Mouse (Mus musculus): Measurements from ENCODE around the gene Sesn2. TPM values are rescaled to one million over a fixed set of nuclear protein-coding genes. Genes with fewer than 3 reads are reported as not detected.

Sesn2 gene
- polyA plus RNA-seq, 1 experiment from 2014 or later = 10.1 TPM

- H3K27ac ChIP-seq = no peak overlapping the region
- 84% methylated on average over 4 of the region's 4 CpGs for WGBS
- no peak for DNase-seq (ENCODE audit: low spot score)
Observed at GRCm38 (mm10) chr4:132529344-132529743, 19.0 kb upstream of the Sesn2 start.

GRCm38 (mm10) chr4:132527917-132528522 lies 17.7 kb upstream of the Sesn2 start:
- Histone ChIP-seq H3K27ac (no peak overlapping the region), H3K9me3 (no peaks in the 10 kb centered on the region), H3K4me1 (peaks cover 18% of the 10 kb centered on the region), H3K4me3 (no peak overlapping the region), H3K36me3 (peaks cover 23% of the 10 kb centered on the region), H3K27me3 (ENCODE audit: insufficient read depth, poor library complexity, severe bottlenecking) (no peaks in the 10 kb centered on the region)
- DNase-seq (ENCODE audit: low spot score) = no peak
- 90% methylated on average over 8 of the region's 8 CpGs for WGBS

More at GRCm38 (mm10) chr4:132529344-132529743, 19.0 kb upstream of the Sesn2 start:
- peaks cover 23% of the 10 kb centered on the region for H3K36me3 ChIP-seq
- H3K27me3 ChIP-seq (ENCODE audit: insufficient read depth, poor library complexity, severe bottlenecking) = no peaks in the 10 kb centered on the region
- H3K4me3 ChIP-seq = no peak overlapping the region
- H3K4me1 ChIP-seq = peaks cover 21% of the 10 kb centered on the region
- H3K9me3 ChIP-seq = no peaks in the 10 kb centered on the region

GRCm38 (mm10) chr4:132526678-132527077 lies 16.4 kb upstream of the Sesn2 start:
- DNase-seq (ENCODE audit: low spot score) = no peak
- H3K36me3 ChIP-seq = peaks cover 22% of the 10 kb centered on the region
- H3K4me3 ChIP-seq = no peak overlapping the region
- H3K9me3 ChIP-seq = no peaks in the 10 kb centered on the region
- no peak overlapping the region for H3K27ac ChIP-seq
- 43% methylated on average over 2 of the region's 2 CpGs for WGBS
- no peaks in the 10 kb centered on the region for H3K27me3 ChIP-seq (ENCODE audit: insufficient read depth, poor library complexity, severe bottlenecking)
- peaks cover 9% of the 10 kb centered on the region for H3K4me1 ChIP-seq

- H3K27me3 ChIP-seq (ENCODE audit: insufficient read depth, poor library complexity, severe bottlenecking) = no peaks in the 10 kb centered on the region
- no peaks in the 10 kb centered on the region for H3K9me3 ChIP-seq
- WGBS = 45% methylated on average over 6 of the region's 6 CpGs
- peaks cover 6% of the 10 kb centered on the region for H3K36me3 ChIP-seq
- no peak for DNase-seq (ENCODE audit: low spot score)
- peak overlapping the region; percentile 59; the same call in 1 of the 2 replicates for H3K27ac ChIP-seq
- H3K4me3 ChIP-seq = no peak overlapping the region
- peaks cover 9% of the 10 kb centered on the region for H3K4me1 ChIP-seq
Observed at GRCm38 (mm10) chr4:132524808-132525207, 14.5 kb upstream of the Sesn2 start.

- Histone ChIP-seq H3K36me3 (peaks cover 2% of the 10 kb centered on the region), H3K4me1 (peaks cover 9% of the 10 kb centered on the region), H3K9me3 (no peaks in the 10 kb centered on the region), H3K27me3 (ENCODE audit: insufficient read depth, poor library complexity, severe bottlenecking) (no peaks in the 10 kb centered on the region), H3K27ac (peak overlapping the region; percentile 59), H3K4me3 (no peak overlapping the region)
- no peak for DNase-seq (ENCODE audit: low spot score)
- 24% methylated on average over 11 of the region's 11 CpGs for WGBS
Observed at GRCm38 (mm10) chr4:132524321-132524741, 14.0 kb upstream of the Sesn2 start.

GRCm38 (mm10) chr4:132519188-132519587 lies 8.9 kb upstream of the Sesn2 start:
- peaks cover 5% of the 10 kb centered on the region for H3K4me1 ChIP-seq
- no peak overlapping the region for H3K4me3 ChIP-seq
- no peak for DNase-seq (ENCODE audit: low spot score)
- no peak overlapping the region for H3K27ac ChIP-seq
- WGBS = 90% methylated on average over 3 of the region's 3 CpGs
- no peaks in the 10 kb centered on the region for H3K9me3 ChIP-seq
- no peaks in the 10 kb centered on the region for H3K36me3 ChIP-seq
- H3K27me3 ChIP-seq (ENCODE audit: insufficient read depth, poor library complexity, severe bottlenecking) = no peaks in the 10 kb centered on the region

- H3K36me3 ChIP-seq = no peaks in the 10 kb centered on the region
- peaks cover 12% of the 10 kb centered on the region for H3K4me1 ChIP-seq
- DNase-seq (ENCODE audit: low spot score) = no peak
- H3K27ac ChIP-seq = no peak overlapping the region
- H3K4me3 ChIP-seq = no peak overlapping the region
- H3K27me3 ChIP-seq (ENCODE audit: insufficient read depth, poor library complexity, severe bottlenecking) = no peaks in the 10 kb centered on the region
- no peaks in the 10 kb centered on the region for H3K9me3 ChIP-seq
- 80% methylated on average over 8 of the region's 8 CpGs for WGBS
Observed at GRCm38 (mm10) chr4:132518066-132518465, 7.8 kb upstream of the Sesn2 start.

- peak overlapping the region; percentile 76 for H3K27ac ChIP-seq
- no peaks in the 10 kb centered on the region for H3K27me3 ChIP-seq (ENCODE audit: insufficient read depth, poor library complexity, severe bottlenecking)
- peaks cover 14% of the 10 kb centered on the region for H3K4me1 ChIP-seq
- peak; percentile 98 for DNase-seq (ENCODE audit: low spot score)
- no peaks in the 10 kb centered on the region for H3K36me3 ChIP-seq
- H3K9me3 ChIP-seq = no peaks in the 10 kb centered on the region
- H3K4me3 ChIP-seq = peak overlapping the region; percentile 62
- 21% methylated on average over 22 of the region's 22 CpGs for WGBS
Observed at GRCm38 (mm10) chr4:132515369-132516155, 5.3 kb upstream of the Sesn2 start.

- H3K36me3 ChIP-seq = no peaks in the 10 kb centered on the region
- H3K9me3 ChIP-seq = no peaks in the 10 kb centered on the region
- peak overlapping the region; percentile 76 for H3K27ac ChIP-seq
- peaks cover 16% of the 10 kb centered on the region for H3K4me1 ChIP-seq
- DNase-seq (ENCODE audit: low spot score) = peak; percentile 93
- H3K27me3 ChIP-seq (ENCODE audit: insufficient read depth, poor library complexity, severe bottlenecking) = no peaks in the 10 kb centered on the region
- H3K4me3 ChIP-seq = peak overlapping the region; percentile 62
- WGBS = 3% methylated on average over 21 of the region's 21 CpGs
Observed at GRCm38 (mm10) chr4:132514555-132515135, 4.3 kb upstream of the Sesn2 start.

GRCm38 (mm10) chr4:132513395-132514273 lies 3.3 kb upstream of the Sesn2 start:
- DNase-seq (ENCODE audit: low spot score) = no peak
- H3K27ac ChIP-seq = no peak overlapping the region
- no peaks in the 10 kb centered on the region for H3K9me3 ChIP-seq
- peaks cover 22% of the 10 kb centered on the region for H3K4me1 ChIP-seq
- H3K4me3 ChIP-seq = 0 out of 2 replicates have a peak overlapping the region, but pooled peaks have one; percentile 5
- 36% methylated on average over 14 of the region's 14 CpGs for WGBS
- no peaks in the 10 kb centered on the region for H3K36me3 ChIP-seq
- H3K27me3 ChIP-seq (ENCODE audit: insufficient read depth, poor library complexity, severe bottlenecking) = no peaks in the 10 kb centered on the region

GRCm38 (mm10) chr4:132512080-132512479 lies 1.8 kb upstream of the Sesn2 start:
- peaks cover 33% of the 10 kb centered on the region for H3K4me1 ChIP-seq
- no peak overlapping the region for H3K27ac ChIP-seq
- no peak for DNase-seq (ENCODE audit: low spot score)
- no peaks in the 10 kb centered on the region for H3K36me3 ChIP-seq
- H3K4me3 ChIP-seq = no peak overlapping the region
- WGBS = 67% methylated on average over 3 of the region's 3 CpGs
- H3K9me3 ChIP-seq = no peaks in the 10 kb centered on the region
- no peaks in the 10 kb centered on the region for H3K27me3 ChIP-seq (ENCODE audit: insufficient read depth, poor library complexity, severe bottlenecking)

- Histone ChIP-seq H3K27me3 (ENCODE audit: insufficient read depth, poor library complexity, severe bottlenecking) (no peaks in the 10 kb centered on the region), H3K4me3 (peak overlapping the region; percentile 87), H3K27ac (peak overlapping the region; percentile 88), H3K9me3 (no peaks in the 10 kb centered on the region), H3K4me1 (peaks cover 42% of the 10 kb centered on the region), H3K36me3 (no peaks in the 10 kb centered on the region)
- DNase-seq (ENCODE audit: low spot score) = peak; percentile 94
- under 1% methylated on average over 52 of the region's 52 CpGs for WGBS
Observed at GRCm38 (mm10) chr4:132509621-132510296, 542 bp downstream of the Sesn2 start.

Measured in heart, embryonic 10.5 days (tissue).